Mouse (Mus musculus) naive thymus-derived CD4-positive, alpha-beta T cell, adult 2 months (primary cell): ENCODE data around the gene Foxn3.

Experiments
- DNase-seq: peaks from one replicate; pipeline ENCODE4 v3.0.0-alpha.2; 2011; ENCODE audit warnings: low read depth

Gene Foxn3

GRCm38 (mm10) chr12:99526571-99527140, 36.7 kb downstream of the Foxn3 start:
- no peak for DNase-seq

- DNase-seq: no peak
These were observed 40.5 kb downstream of the Foxn3 start for GRCm38 (mm10) chr12:99522882-99523281.

GRCm38 (mm10) chr12:99519862-99520261, 43.5 kb downstream of the Foxn3 start:
- DNase-seq: no peak

- no peak for DNase-seq
These were observed 44.2 kb downstream of the Foxn3 start for GRCm38 (mm10) chr12:99519191-99519614.

- no peak for DNase-seq
These were observed 44.7 kb downstream of the Foxn3 start for GRCm38 (mm10) chr12:99518640-99519039.

GRCm38 (mm10) chr12:99518126-99518525, 45.3 kb downstream of the Foxn3 start:
- no peak for DNase-seq

- no peak for DNase-seq
These were observed 46.1 kb downstream of the Foxn3 start for GRCm38 (mm10) chr12:99517296-99517695.

GRCm38 (mm10) chr12:99515481-99515880, 47.9 kb downstream of the Foxn3 start:
- DNase-seq: peak; percentile 32

- no peak for DNase-seq
These were observed 51.7 kb downstream of the Foxn3 start for GRCm38 (mm10) chr12:99511644-99512043.

- no peak for DNase-seq
These were observed 52.6 kb downstream of the Foxn3 start for GRCm38 (mm10) chr12:99510759-99511158.

GRCm38 (mm10) chr12:99502225-99502624, 61.2 kb downstream of the Foxn3 start:
- DNase-seq: no peak

GRCm38 (mm10) chr12:99498978-99499694, 64.2 kb downstream of the Foxn3 start:
- no peak for DNase-seq

GRCm38 (mm10) chr12:99498189-99498977, 65.0 kb downstream of the Foxn3 start:
- no peak for DNase-seq

- no peak for DNase-seq
These were observed 66.4 kb downstream of the Foxn3 start for GRCm38 (mm10) chr12:99496945-99497344.

GRCm38 (mm10) chr12:99490216-99490615, 73.2 kb downstream of the Foxn3 start:
- no peak for DNase-seq

GRCm38 (mm10) chr12:99489001-99489592, 74.3 kb downstream of the Foxn3 start:
- DNase-seq: no peak

- DNase-seq: no peak
These were observed 83.0 kb downstream of the Foxn3 start for GRCm38 (mm10) chr12:99480372-99480771.

GRCm38 (mm10) chr12:99474176-99474575, 89.2 kb downstream of the Foxn3 start:
- DNase-seq: no peak

- no peak for DNase-seq
These were observed 89.8 kb downstream of the Foxn3 start for GRCm38 (mm10) chr12:99473406-99474133.

- no peak for DNase-seq
These were observed 92.0 kb downstream of the Foxn3 start for GRCm38 (mm10) chr12:99471431-99471830.

GRCm38 (mm10) chr12:99467884-99468311, 95.5 kb downstream of the Foxn3 start:
- peak; percentile 80 for DNase-seq
